Mouse (Mus musculus) heart, adult 18-20 months (tissue): ENCODE measurements at regions not wholly inside any gene's neighbourhood (a gene's known extent, or its start where the extent isn't known, plus 50 kb on each side); places are given as distances from the start of the nearest gene placed in this dataset.
A peak's percentile ranks its signal among the peaks of the same experiment; 100 is the strongest.

Experiments
- DNase-seq, 2 experiments: peaks; one replicate each; pipeline ENCODE4 v3.0.0; 2021 to 2022; ENCODE audit warnings: mixed read lengths in 1 of 2

DNA sequence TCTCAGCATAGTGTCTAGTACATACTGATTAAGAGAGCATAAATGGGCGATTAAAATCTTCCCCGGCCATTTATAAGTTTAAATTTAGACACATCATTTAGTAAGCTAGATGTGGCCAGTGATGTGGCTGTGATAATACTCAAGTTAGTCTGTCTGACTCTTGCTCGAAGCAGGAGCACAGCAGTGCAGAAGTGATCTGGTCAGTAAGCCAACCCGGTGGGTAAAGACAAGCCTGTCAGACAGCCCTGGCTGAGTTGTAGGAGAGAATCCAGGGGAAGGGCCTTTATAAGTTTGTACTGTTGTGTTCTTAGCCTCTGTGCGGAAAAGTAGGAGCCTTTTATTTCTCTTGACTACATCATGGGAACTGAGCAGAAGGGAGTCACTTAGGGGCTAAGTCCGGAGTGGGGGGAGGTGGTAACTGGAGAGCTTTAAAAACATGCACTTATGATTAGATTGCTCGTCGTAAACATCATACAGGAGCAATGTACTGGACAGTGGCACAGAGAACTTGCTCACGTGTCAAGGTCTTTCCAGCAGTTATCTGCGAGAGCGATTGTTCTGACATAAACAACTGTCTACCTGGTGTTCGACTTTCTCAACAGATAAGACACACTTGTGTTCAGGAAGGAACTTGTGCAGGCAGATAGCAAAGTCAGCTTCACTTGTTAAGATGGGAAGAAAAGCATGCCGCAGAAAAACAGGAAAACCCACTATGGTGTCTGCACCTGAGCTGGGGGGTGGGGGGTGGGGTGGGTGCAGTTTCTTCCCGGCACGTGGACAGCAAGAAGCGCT, 122.5 kb upstream of the Zeb2 start:
- DNase-seq, result peak; percentile 30 to 68

DNA sequence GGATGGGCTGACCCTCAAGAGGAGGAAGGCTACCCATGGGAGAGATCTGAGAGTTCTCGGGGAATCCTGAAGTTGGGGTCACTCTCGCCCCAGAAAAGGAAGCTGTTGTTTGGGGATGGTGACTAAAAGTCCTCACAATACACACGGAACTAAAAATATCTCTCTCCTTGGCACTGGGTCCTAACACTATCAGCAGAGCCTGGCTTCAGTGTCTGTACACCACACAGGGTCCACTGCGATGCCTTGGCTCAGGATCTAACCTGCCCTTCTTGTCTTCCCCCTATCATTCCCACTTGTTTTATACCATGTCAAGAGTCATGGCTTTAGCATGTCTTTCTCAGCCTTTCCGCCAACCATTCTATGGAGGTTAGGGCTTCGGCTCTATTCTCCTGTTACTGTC, 121.8 kb upstream of the Zeb2 start:
- DNase-seq, result peak; percentile 66 to 72

DNA sequence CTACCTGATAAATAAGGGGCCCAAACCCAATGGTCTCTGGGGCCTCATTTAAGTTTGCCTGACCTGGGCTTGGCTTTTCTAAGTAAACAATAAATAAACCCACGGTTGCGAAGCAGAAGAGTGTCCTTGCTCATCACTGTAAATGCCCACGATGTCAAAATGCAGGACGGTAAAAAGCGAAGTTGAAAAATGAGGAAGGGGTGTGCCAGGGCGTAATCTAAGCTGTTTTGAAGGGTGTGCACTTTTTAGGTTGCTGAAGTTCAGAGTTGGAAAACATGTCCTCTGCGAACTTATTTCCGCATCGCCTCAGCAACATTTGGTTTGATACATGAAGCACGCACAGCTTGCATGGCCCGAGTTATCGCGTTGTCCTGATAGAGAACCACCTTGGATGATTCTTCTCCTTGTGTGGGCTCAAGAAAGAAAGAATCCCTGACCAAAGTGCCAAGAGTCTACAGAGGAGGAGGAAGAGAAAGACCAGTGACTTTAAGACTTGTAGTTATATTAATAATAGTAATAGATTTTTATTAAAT, 119.0 kb upstream of the Zeb2 start:
- peak in 1 of 2 experiments; percentile 56 for DNase-seq

- DNase-seq, result no peak
These were observed 117.0 kb upstream of the Zeb2 start for GRCm38 (mm10) chr2:45234148-45234547.

DNA sequence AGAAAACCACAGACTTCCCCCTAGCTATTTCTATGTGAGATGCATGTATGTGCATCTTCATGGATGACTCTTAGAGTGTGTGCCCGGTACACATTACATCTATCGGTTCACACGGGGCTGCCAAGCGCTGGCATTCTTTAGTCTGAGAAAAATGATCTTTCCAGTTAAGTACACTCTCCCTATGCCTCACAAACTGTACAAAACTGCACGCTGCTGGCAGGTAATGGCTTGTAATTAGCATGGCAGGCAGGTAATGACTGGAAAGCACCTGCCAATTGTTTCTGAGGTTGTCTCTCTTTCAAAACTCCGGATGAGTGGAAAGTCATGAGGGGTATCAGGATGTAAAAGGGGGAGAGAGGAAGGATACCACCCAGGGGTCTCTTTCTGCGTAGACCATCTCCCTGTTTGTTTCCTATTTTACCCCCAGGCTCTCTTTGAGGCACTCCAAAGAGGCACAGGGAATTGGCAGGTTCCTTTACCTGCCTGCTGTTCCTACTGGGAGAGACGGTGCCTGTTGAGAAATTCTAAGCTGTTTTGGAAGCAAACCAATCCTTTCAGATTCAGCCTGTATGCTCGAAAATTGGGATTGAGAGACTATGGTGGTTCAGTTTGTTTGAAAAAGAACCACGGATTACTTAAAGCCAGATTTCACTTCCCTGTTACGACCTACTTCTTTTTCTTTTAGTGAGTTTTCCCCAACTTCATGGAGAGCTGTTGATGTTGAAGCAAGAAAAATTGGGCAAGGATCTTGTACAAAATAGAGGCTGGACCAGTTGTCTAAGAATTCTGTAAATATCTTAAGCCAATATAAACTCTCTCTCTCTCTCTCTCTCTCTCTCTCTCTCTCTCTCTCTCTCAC, 113.4 kb upstream of the Zeb2 start:
- DNase-seq, result no peak

DNA sequence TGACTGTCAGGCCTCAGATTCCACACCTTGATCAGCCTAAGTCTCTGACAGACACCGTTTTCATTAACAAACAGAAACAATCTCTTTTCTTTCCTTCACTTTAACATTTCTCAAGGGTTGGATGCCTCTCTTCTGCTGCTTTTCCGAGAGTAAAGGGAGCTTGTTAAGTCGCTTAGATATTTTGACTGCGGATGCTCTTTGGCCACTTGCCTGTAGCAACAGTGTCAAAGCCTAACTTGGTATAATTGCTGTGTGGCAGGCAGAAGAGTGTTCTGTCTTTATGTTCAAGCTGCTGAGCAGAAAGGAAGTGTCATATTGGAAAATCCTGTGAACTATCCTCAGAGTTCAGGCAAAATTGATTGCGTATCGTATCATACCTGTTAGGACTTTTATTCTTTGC, 112.3 kb upstream of the Zeb2 start:
- DNase-seq, result no peak

- DNase-seq, result peak in 1 of 2 experiments; percentile 31
These were observed 110.2 kb upstream of the Zeb2 start for GRCm38 (mm10) chr2:45227276-45227944.

GRCm38 (mm10) chr2:45226045-45226370, 108.8 kb upstream of the Zeb2 start:
- no peak for DNase-seq

DNA sequence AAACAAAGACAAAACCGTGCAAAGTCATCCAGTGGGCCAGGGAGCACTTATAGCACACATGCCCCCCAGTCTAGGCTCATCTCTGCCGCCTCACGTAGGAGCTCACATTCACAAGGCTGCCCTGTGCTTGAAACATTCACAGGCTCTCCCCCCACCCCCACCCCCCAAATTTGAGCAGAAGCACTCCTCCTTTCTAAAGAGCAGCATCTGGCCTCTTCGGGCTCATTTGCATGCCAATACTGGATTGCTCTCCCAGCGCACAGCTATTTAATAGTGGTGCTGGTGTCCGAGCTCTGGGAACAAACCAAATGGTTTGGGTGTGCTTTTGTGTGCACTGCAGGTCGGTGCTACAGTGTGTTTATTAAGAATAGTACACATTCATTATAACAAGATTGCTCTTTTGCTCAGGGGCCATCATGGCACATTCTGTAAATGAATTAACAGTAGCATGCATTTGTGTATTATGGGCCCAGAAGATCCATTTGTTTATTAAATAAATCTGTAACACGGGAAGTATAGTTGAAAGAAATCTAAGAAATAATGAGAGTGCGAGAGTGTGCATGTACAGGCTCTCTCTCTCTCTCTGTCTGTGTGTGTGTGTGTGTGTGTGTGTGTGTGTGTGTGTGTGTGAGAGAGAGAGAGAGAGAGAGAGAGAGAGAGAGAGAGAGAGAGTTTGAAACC, 108.3 kb upstream of the Zeb2 start:
- no peak for DNase-seq

DNA sequence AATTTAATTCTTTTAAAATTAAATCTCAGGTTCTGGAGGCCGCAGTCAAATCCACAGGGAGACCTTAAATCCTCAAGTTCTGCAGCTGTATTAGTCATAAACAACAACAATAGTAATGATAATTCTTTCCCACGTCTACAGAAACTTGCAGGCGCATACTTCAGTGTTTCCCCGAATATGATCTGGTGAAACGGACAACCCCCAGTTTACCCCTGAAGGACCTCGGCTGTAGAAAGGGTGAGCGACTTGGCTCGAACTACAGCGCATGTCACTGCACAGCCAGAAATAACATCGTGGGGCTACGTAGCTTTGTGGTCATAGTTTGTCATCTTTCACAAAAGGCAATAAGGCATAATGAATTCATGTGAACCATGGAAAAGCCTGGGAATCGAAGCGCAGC, 105.0 kb upstream of the Zeb2 start:
- DNase-seq, result no peak

DNA sequence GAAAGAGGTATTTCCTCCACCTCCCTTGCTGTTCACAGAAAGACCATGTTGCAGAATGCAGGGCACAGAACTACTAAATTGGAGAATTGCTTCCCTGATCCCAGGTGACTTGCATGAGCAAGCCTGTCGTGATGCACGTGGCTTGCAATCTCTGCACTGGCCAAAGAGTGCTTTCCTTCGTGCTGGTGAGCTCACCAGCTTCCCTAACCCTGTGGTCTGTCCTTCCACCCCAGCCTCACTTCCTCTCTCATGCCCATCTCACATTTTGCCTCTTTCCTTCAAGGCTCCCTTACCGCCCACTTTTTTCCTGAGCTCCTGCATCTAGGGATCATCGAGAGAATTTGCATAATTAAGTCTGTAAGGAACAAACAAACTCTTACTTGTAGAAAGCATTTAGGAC, 102.7 kb upstream of the Zeb2 start:
- peak in 1 of 2 experiments; percentile 34 for DNase-seq

- DNase-seq, result no peak
These were observed 95.6 kb upstream of the Zeb2 start for GRCm38 (mm10) chr2:45212833-45213232.

GRCm38 (mm10) chr2:45208526-45208925, 91.3 kb upstream of the Zeb2 start:
- no peak for DNase-seq

DNA sequence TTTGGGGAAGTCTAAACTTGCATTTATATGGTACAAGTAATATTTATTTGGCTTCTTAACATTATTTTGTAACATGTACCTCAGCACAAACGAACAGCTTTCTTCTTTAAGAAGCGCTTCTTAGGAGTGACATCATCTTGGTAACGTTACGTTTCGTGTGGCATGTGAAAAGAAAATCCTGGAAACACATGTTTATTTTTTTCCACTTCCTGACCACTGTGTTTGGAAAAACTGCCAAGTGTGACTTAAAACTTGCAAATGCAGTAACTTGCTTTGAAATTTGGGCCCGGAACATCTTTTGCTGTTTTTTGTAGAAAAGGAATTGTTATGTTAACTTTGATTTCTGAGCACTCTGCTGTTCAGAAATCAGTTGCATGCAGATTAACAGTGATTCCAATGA, 88.6 kb upstream of the Zeb2 start:
- no peak for DNase-seq

DNA sequence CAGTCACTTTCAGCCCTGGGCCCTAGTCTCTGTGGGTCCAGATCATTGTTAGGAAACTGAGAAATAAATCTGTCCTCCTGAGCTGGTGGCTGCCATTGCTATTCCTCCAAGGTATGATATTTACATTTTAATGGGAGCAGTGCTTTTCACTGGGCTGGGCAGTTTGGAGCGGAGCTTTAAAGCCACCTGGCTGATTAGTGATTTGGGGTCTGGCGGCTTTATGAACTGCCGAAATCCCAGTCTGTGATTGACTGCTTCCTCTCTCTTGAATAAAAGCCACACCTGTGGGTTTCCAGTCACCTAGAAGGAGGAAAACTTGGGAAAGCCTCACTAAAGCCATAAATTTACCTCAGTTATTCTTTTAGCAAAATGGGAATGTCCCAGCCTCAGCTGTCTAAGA, 88.0 kb upstream of the Zeb2 start:
- DNase-seq, result no peak

GRCm38 (mm10) chr2:45197955-45198631, 80.9 kb upstream of the Zeb2 start:
- no peak for DNase-seq

GRCm38 (mm10) chr2:45197342-45197741, 80.1 kb upstream of the Zeb2 start:
- DNase-seq, result peak in 1 of 2 experiments; percentile 73

DNA sequence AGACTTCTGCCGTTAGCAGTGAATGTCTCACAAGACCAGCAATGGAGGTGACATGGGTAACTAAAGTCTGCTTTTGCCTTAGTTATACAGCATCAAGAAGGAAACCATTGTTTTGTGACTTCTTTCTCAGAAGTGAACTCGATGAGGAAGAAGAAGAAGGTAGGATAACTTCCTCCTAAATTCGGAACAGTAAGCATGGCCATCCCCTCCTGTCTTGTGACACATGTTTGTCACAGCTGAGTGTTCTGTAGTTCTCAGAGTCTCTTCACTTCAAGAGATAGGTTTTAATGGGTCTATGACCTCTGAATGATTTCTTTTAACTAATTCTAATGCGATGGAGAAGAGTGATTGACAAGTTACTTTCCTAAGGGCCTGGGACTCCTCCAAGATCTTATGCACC, 79.3 kb upstream of the Zeb2 start:
- peak in 1 of 2 experiments; percentile 25 for DNase-seq

GRCm38 (mm10) chr2:45194335-45194734, 77.1 kb upstream of the Zeb2 start:
- peak in 1 of 2 experiments; percentile 31 for DNase-seq

GRCm38 (mm10) chr2:45185621-45185999, 68.4 kb upstream of the Zeb2 start:
- no peak for DNase-seq
